Mouse (Mus musculus): ENCODE measurements around the gene Wnt6. TPM values are rescaled to one million over a fixed set of nuclear protein-coding genes. Genes with fewer than 3 reads are reported as not detected.
A peak's percentile ranks its signal among the peaks of the same experiment; 100 is the strongest.
"Not testable (repeated sequence)": the region's sequence is repeated elsewhere in the genome, so short reads cannot be mapped to it uniquely, and the experiment has no call there.

The Wnt6 gene
- total and polyA plus RNA-seq, 2 experiments from 2014 or later: 6.6 to 8.4 TPM

DNA sequence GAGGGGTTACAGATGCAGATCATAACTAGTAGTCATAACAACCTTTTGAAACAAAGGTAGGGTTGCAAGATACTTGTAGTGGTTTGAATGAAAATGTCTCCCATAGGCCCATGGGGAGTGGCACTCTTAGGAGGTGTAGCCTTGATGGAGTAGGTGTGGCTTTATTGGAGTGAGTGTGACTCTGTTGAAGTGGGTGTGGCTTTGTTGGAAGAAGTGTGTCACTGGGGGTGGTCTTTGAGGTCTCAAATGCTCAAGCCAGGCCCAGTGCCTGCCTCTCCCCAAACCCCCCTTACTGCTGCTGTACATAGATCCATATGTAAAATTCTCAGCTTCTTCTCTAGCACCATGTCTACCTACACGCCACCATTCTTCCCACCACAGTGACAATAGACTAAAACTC is 46.8 kb downstream of the Wnt6 start:
- TF ChIP-seq CTCF (IDR thresholded peaks at IDR 0.05): no peak
- no peak for DNase-seq (ENCODE audit: low spot score)
- H3K9me3 ChIP-seq (ENCODE audit: low read length): no peaks in the 10 kb centered on the region
- H3K4me2 ChIP-seq (ENCODE audit: low read depth, low read length, poor library complexity, severe bottlenecking): no peak overlapping the region
- H3K9ac ChIP-seq (replicated peaks; ENCODE audit: low read length, poor library complexity, severe bottlenecking): no peak overlapping the region
- H3K27me3 ChIP-seq (ENCODE audit: insufficient read depth, low read length): no peaks in the 10 kb centered on the region
- WGBS: 90% methylated on average over 1 of the region's 1 CpGs
- H3K36me3 ChIP-seq (ENCODE audit: insufficient read depth, low read length): no peaks in the 10 kb centered on the region
- no peak for ATAC-seq (ENCODE audit: low FRiP score)
- H3K4me3 ChIP-seq (ENCODE audit: low read depth, low read length): no peak overlapping the region
- H3K27ac ChIP-seq (ENCODE audit: low read depth, low read length): no peak overlapping the region
- no peaks in the 10 kb centered on the region for H3K4me1 ChIP-seq (ENCODE audit: insufficient read depth, low read length)

DNA sequence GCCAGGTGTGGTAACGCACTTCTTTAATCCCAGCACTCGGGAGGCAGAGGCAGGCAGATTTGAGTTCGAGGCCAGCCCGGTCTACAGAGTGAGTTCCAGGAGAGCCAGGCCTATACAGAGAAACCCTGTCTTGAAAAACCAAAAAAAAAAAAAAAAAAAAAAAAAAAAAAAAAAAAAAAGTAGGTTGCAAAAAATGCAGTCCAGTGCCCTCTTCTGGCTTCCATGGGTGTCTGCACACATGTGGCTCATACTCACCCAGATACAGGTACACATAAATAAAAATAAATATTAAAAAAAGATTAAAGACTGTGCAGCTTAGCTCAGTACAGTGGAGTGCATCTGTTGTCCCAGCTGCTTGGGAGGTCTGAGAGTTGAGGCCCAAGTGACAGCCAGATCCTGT is 51.9 kb downstream of the Wnt6 start:
- not testable (repeated sequence) for H3K9ac ChIP-seq (replicated peaks; ENCODE audit: low read length, poor library complexity, severe bottlenecking); H3K4me3 ChIP-seq (ENCODE audit: low read depth, low read length); H3K9me3 ChIP-seq (ENCODE audit: low read length); DNase-seq (ENCODE audit: low spot score); H3K4me2 ChIP-seq (ENCODE audit: low read depth, low read length, poor library complexity, severe bottlenecking); ATAC-seq (ENCODE audit: low FRiP score); H3K4me1 ChIP-seq (ENCODE audit: insufficient read depth, low read length); H3K27ac ChIP-seq (ENCODE audit: low read depth, low read length); H3K27me3 ChIP-seq (ENCODE audit: insufficient read depth, low read length); H3K36me3 ChIP-seq (ENCODE audit: insufficient read depth, low read length)
- 96% methylated on average over 4 of the region's 4 CpGs for WGBS

DNA sequence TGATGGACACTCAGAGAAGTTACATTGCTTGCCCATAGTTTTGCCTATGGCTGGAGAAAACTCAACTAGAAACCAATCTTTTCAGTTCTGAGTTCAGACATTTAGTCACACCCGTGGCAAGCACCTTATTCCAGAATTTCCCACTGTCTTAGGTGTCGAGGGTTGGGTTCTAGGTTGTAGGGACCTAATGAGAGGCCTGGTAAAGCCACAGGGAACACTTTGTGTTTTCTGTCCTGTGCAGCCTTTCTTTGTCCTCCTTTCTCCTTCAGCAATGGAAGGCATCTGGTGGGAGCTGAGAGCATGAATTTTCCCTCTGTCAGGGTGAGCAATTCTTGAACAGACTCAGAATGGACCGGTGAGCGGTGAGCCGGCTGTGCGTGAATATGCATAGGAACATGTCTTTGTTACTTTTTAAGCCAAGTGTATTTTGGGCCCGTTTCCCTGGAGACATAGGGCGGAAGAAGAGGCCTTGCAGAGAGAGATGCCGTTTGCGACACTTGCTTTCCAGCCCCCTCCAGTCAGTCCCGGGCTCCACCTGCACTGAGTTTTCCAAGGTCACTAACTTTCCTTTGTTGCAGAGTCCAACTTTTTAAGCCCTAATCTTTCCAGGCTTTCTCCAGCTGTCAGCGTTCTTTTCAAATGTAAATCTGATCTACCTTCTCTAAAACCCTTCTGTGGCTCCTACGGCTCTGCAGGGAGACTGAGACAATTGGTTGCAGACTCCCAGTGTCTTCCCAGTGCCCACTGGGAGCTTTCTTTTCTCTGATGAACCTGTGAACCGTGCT is 53.0 kb downstream of the Wnt6 start:
- WGBS: 7% methylated on average over 14 of the region's 14 CpGs
- H3K4me3 ChIP-seq (ENCODE audit: low read depth, low read length): no peak overlapping the region
- no peaks in the 10 kb centered on the region for H3K9me3 ChIP-seq (ENCODE audit: low read length)
- no peak overlapping the region for H3K9ac ChIP-seq (replicated peaks; ENCODE audit: low read length, poor library complexity, severe bottlenecking)
- H3K27ac ChIP-seq (ENCODE audit: low read depth, low read length): 0 out of 2 replicates have a peak overlapping the region, but pooled peaks have one; percentile 12
- ATAC-seq (ENCODE audit: low FRiP score) (no peak), DNase-seq (ENCODE audit: low spot score) (no peak)
- H3K4me2 ChIP-seq (ENCODE audit: low read depth, low read length, poor library complexity, severe bottlenecking): no peak overlapping the region
- H3K4me1 ChIP-seq (ENCODE audit: insufficient read depth, low read length): no peaks in the 10 kb centered on the region
- no peak for TF ChIP-seq CTCF (IDR thresholded peaks at IDR 0.05)
- H3K27me3 ChIP-seq (ENCODE audit: insufficient read depth, low read length): no peaks in the 10 kb centered on the region
- no peaks in the 10 kb centered on the region for H3K36me3 ChIP-seq (ENCODE audit: insufficient read depth, low read length)

DNA sequence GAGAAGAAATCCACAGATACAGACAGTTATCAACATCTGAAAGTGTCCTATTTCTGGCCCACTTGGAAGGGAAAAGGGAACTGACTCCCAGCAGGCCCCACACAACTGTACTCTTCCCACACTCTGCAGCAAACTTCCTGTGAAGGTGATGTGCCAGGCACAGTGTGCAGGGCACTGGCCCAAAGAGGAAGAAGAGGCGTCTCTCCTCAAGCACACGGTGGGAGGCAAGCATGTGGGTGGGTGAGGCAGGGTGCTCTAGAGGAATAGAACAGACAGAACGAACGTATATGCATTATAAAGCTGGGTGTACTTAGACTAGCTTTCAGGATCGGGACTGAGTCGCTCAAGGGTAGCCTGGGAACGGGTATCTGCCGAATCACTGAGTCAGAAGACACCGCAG is 58.4 kb downstream of the Wnt6 start:
- Histone ChIP-seq H3K36me3 (ENCODE audit: insufficient read depth, low read length) (no peaks in the 10 kb centered on the region), H3K4me3 (ENCODE audit: low read depth, low read length) (no peak overlapping the region), H3K9me3 (ENCODE audit: low read length) (no peaks in the 10 kb centered on the region), H3K27me3 (ENCODE audit: insufficient read depth, low read length) (no peaks in the 10 kb centered on the region), H3K9ac (replicated peaks; ENCODE audit: low read length, poor library complexity, severe bottlenecking) (no peak overlapping the region), H3K4me2 (ENCODE audit: low read depth, low read length, poor library complexity, severe bottlenecking) (no peak overlapping the region), H3K27ac (ENCODE audit: low read depth, low read length) (no peak overlapping the region), H3K4me1 (ENCODE audit: insufficient read depth, low read length) (no peaks in the 10 kb centered on the region)
- no peak for ATAC-seq (ENCODE audit: low FRiP score)
- DNase-seq (ENCODE audit: low spot score): no peak
- WGBS: 88% methylated on average over 9 of the region's 9 CpGs
- no peak for TF ChIP-seq CTCF (IDR thresholded peaks at IDR 0.05)

DNA sequence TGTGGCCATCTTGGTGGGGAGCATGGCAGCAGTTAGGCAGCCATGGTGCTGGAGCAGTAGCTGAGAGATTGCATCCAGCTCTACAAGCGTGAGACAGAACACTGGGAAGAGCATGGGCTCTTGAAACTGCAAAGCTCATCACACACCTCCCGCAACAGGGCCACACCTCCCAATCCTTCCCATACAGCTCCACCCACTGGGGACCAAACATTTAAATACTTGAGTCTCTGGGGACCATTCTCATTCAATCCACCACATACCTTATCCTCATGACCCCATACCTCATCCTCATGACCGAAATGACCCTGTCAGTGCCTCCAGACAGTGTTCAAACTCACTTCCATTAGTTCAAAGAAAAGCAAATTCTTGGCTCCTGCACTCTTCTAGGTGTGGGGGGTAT is 61.6 kb downstream of the Wnt6 start:
- no peak for TF ChIP-seq CTCF (IDR thresholded peaks at IDR 0.05)
- WGBS: 87% methylated on average over 3 of the region's 3 CpGs
- no peak overlapping the region for H3K27ac ChIP-seq (ENCODE audit: low read depth, low read length)

More for the DNA sequence above, 61.6 kb downstream of the Wnt6 start:
- Histone ChIP-seq H3K27me3 (ENCODE audit: insufficient read depth, low read length) (no peaks in the 10 kb centered on the region), H3K4me2 (ENCODE audit: low read depth, low read length, poor library complexity, severe bottlenecking) (no peak overlapping the region), H3K4me3 (ENCODE audit: low read depth, low read length) (no peak overlapping the region), H3K9ac (replicated peaks; ENCODE audit: low read length, poor library complexity, severe bottlenecking) (no peak overlapping the region), H3K36me3 (ENCODE audit: insufficient read depth, low read length) (no peaks in the 10 kb centered on the region), H3K9me3 (ENCODE audit: low read length) (no peaks in the 10 kb centered on the region), H3K4me1 (ENCODE audit: insufficient read depth, low read length) (no peaks in the 10 kb centered on the region)
- DNase-seq (ENCODE audit: low spot score) (no peak), ATAC-seq (ENCODE audit: low FRiP score) (no peak)

Other genes with a start within 250 kb of the Wnt6 start
- gene Plcd4, start 229.0 kb upstream of the Wnt6 start, total RNA-seq (2014; rRNA removed): 4.9 and 9.4 TPM in 2 replicates
- 7.1 and 7.3 TPM in 2 replicates for gene Plcd4, start 229.0 kb upstream of the Wnt6 start, polyA plus RNA-seq (2015; fragmentation: Nextera tagmentation; extraction: Ambion mirVana)
- gene Usp37, start 227.6 kb upstream of the Wnt6 start, total RNA-seq (2014; rRNA removed): 19.3 and 25.7 TPM in 2 replicates
- 16.4 and 18.5 TPM in 2 replicates for gene Usp37, start 227.6 kb upstream of the Wnt6 start, polyA plus RNA-seq (2015; fragmentation: Nextera tagmentation; extraction: Ambion mirVana)
- gene Zfp142, start 183.6 kb upstream of the Wnt6 start, total RNA-seq (2014; rRNA removed): 14.2 and 16.4 TPM in 2 replicates
- 4.4 and 7.8 TPM in 2 replicates for gene Zfp142, start 183.6 kb upstream of the Wnt6 start, polyA plus RNA-seq (2015; fragmentation: Nextera tagmentation; extraction: Ambion mirVana)
- 14.7 and 19.9 TPM in 2 replicates for gene Bcs1l, start 183.6 kb upstream of the Wnt6 start, total RNA-seq (2014; rRNA removed)
- 12.4 and 13.6 TPM in 2 replicates for gene Bcs1l, start 183.6 kb upstream of the Wnt6 start, polyA plus RNA-seq (2015; fragmentation: Nextera tagmentation; extraction: Ambion mirVana)
- 60.0 and 60.8 TPM in 2 replicates for gene Rnf25, start 170.5 kb upstream of the Wnt6 start, total RNA-seq (2014; rRNA removed)
- 51.3 and 54.0 TPM in 2 replicates for gene Rnf25, start 170.5 kb upstream of the Wnt6 start, polyA plus RNA-seq (2015; fragmentation: Nextera tagmentation; extraction: Ambion mirVana)
- gene Stk36, start 170.4 kb upstream of the Wnt6 start, total RNA-seq (2014; rRNA removed): 9.9 and 10.5 TPM in 2 replicates
- 8.7 and 9.6 TPM in 2 replicates for gene Stk36, start 170.4 kb upstream of the Wnt6 start, polyA plus RNA-seq (2015; fragmentation: Nextera tagmentation; extraction: Ambion mirVana)
- gene Ttll4, start 110.1 kb upstream of the Wnt6 start, total RNA-seq (2014; rRNA removed): 25.9 and 26.2 TPM in 2 replicates
- gene Ttll4, start 110.1 kb upstream of the Wnt6 start, polyA plus RNA-seq (2015; fragmentation: Nextera tagmentation; extraction: Ambion mirVana): 4.2 and 4.4 TPM in 2 replicates
- gene Cyp27a1, start 58.3 kb upstream of the Wnt6 start, total RNA-seq (2014; rRNA removed): 4.4 TPM in 2 replicates
- gene Cyp27a1, start 58.3 kb upstream of the Wnt6 start, polyA plus RNA-seq (2015; fragmentation: Nextera tagmentation; extraction: Ambion mirVana): 2.3 and 2.6 TPM in 2 replicates
- gene Prkag3, start 22.7 kb upstream of the Wnt6 start, total RNA-seq (2014; rRNA removed): 0.11 TPM in 1 of 2 replicates, not detected in the other
- 0.09 TPM in 1 of 2 replicates, not detected in the other for gene Prkag3, start 22.7 kb upstream of the Wnt6 start, polyA plus RNA-seq (2015; fragmentation: Nextera tagmentation; extraction: Ambion mirVana)
- 0.09 and 0.82 TPM in 2 replicates for gene Wnt10a, start 19.6 kb downstream of the Wnt6 start, total RNA-seq (2014; rRNA removed)
- 0.10 and 0.38 TPM in 2 replicates for gene Wnt10a, start 19.6 kb downstream of the Wnt6 start, polyA plus RNA-seq (2015; fragmentation: Nextera tagmentation; extraction: Ambion mirVana)
- gene Cdk5r2, start 83.0 kb downstream of the Wnt6 start, total RNA-seq (2014; rRNA removed): 64.0 and 70.2 TPM in 2 replicates
- 15.4 and 17.8 TPM in 2 replicates for gene Cdk5r2, start 83.0 kb downstream of the Wnt6 start, polyA plus RNA-seq (2015; fragmentation: Nextera tagmentation; extraction: Ambion mirVana)
- gene Fev, start 113.5 kb downstream of the Wnt6 start, total RNA-seq (2014; rRNA removed): 3.4 and 3.8 TPM in 2 replicates
- 1.8 and 2.3 TPM in 2 replicates for gene Fev, start 113.5 kb downstream of the Wnt6 start, polyA plus RNA-seq (2015; fragmentation: Nextera tagmentation; extraction: Ambion mirVana)
- gene Cryba2, start 121.3 kb downstream of the Wnt6 start, total RNA-seq (2014; rRNA removed): not detected in 2 replicates
- gene Cryba2, start 121.3 kb downstream of the Wnt6 start, polyA plus RNA-seq (2015; fragmentation: Nextera tagmentation; extraction: Ambion mirVana): 0.49 and 0.80 TPM in 2 replicates
- gene Cfap65, start 163.7 kb downstream of the Wnt6 start, total RNA-seq (2014; rRNA removed): 4.0 and 4.1 TPM in 2 replicates
- 0.94 and 1.5 TPM in 2 replicates for gene Cfap65, start 163.7 kb downstream of the Wnt6 start, polyA plus RNA-seq (2015; fragmentation: Nextera tagmentation; extraction: Ambion mirVana)
- gene Ihh, start 179.8 kb downstream of the Wnt6 start, total RNA-seq (2014; rRNA removed): 0.16 and 1.2 TPM in 2 replicates
- 0.21 TPM in 2 replicates for gene Ihh, start 179.8 kb downstream of the Wnt6 start, polyA plus RNA-seq (2015; fragmentation: Nextera tagmentation; extraction: Ambion mirVana)